Mouse (Mus musculus): ENCODE results near the gene Rbm4.
A peak's percentile ranks its signal among the peaks of the same experiment; 100 is the strongest.
"Not testable (repeated sequence)": the region's sequence is repeated elsewhere in the genome, so short reads cannot be mapped to it uniquely, and the experiment has no call there.

The Rbm4 gene

GRCm38 (mm10) chr19:4797846-4798245 lies 4.1 kb upstream of the Rbm4 start:
- DNase-seq (ENCODE audit: low spot score), result no peak

- DNase-seq (ENCODE audit: low spot score), result no peak
Measured at GRCm38 (mm10) chr19:4795929-4796328, 2.2 kb upstream of the Rbm4 start.

GRCm38 (mm10) chr19:4793281-4793830 lies 345 bp downstream of the Rbm4 start:
- DNase-seq (ENCODE audit: low spot score), result no peak

- no peak for DNase-seq (ENCODE audit: low spot score)
Measured at GRCm38 (mm10) chr19:4786313-4786712, 7.4 kb downstream of the Rbm4 start.

GRCm38 (mm10) chr19:4785206-4785605 lies 8.5 kb downstream of the Rbm4 start:
- no peak for DNase-seq (ENCODE audit: low spot score)

GRCm38 (mm10) chr19:4782891-4783290 lies 10.8 kb downstream of the Rbm4 start:
- DNase-seq (ENCODE audit: low spot score), result no peak

- DNase-seq (ENCODE audit: low spot score), result no peak
Measured at GRCm38 (mm10) chr19:4772785-4773184, 20.9 kb downstream of the Rbm4 start.

GRCm38 (mm10) chr19:4767507-4768148 lies 26.1 kb downstream of the Rbm4 start:
- no peak for DNase-seq (ENCODE audit: low spot score)

GRCm38 (mm10) chr19:4762876-4763275 lies 30.8 kb downstream of the Rbm4 start:
- DNase-seq (ENCODE audit: low spot score), result no peak

- DNase-seq (ENCODE audit: low spot score), result not testable (repeated sequence)
Measured at GRCm38 (mm10) chr19:4760544-4760943, 33.2 kb downstream of the Rbm4 start.

- no peak for DNase-seq (ENCODE audit: low spot score)
Measured at GRCm38 (mm10) chr19:4756921-4757320, 36.8 kb downstream of the Rbm4 start.

- DNase-seq (ENCODE audit: low spot score), result peak; percentile 99
Measured at GRCm38 (mm10) chr19:4756193-4756911, 37.3 kb downstream of the Rbm4 start, which contains the start of gene Rbm4b. Rbm4b (plus strand) TSS chr19:4756497.

- DNase-seq (ENCODE audit: low spot score), result peak; percentile 93
Measured at GRCm38 (mm10) chr19:4755565-4756192, 38.0 kb downstream of the Rbm4 start.

- DNase-seq (ENCODE audit: low spot score), result no peak
Measured at GRCm38 (mm10) chr19:4749975-4750374, 43.7 kb downstream of the Rbm4 start.

GRCm38 (mm10) chr19:4748493-4748892 lies 45.2 kb downstream of the Rbm4 start:
- no peak for DNase-seq (ENCODE audit: low spot score)

GRCm38 (mm10) chr19:4747631-4748312 lies 45.9 kb downstream of the Rbm4 start:
- DNase-seq (ENCODE audit: low spot score), result no peak

- peak; percentile 65 for DNase-seq (ENCODE audit: low spot score)
Measured at GRCm38 (mm10) chr19:4746611-4747010, 47.1 kb downstream of the Rbm4 start.

GRCm38 (mm10) chr19:4745681-4746080 lies 48.0 kb downstream of the Rbm4 start:
- DNase-seq (ENCODE audit: low spot score), result no peak

- peak; percentile 71 for DNase-seq (ENCODE audit: low spot score)
Measured at GRCm38 (mm10) chr19:4745057-4745456, 48.6 kb downstream of the Rbm4 start.

- peak; percentile 32 for DNase-seq (ENCODE audit: low spot score)
Measured at GRCm38 (mm10) chr19:4744026-4744425, 49.7 kb downstream of the Rbm4 start.

GRCm38 (mm10) chr19:4743524-4743923 lies 50.2 kb downstream of the Rbm4 start:
- no peak for DNase-seq (ENCODE audit: low spot score)

- no peak for DNase-seq (ENCODE audit: low spot score)
Measured at GRCm38 (mm10) chr19:4742229-4742628, 51.5 kb downstream of the Rbm4 start.
